In genomic region chr3:32417751-32418211, GRCm38 (mm10) we compare ENCODE assay signal across 16 mouse cellular contexts. TPM values are rescaled to one million over a fixed set of nuclear protein-coding genes. Genes with fewer than 3 reads are reported as not detected.
A peak's percentile ranks its signal among the peaks of the same experiment; 100 is the strongest.
DNase-seq lines count a peak whose midpoint lies in the region; ATAC-seq and TF ChIP-seq lines count a peak whose summit lies in the region.
"Had no signal": no experiment of that assay in that cellular context is flagged by ENCODE, and none has a peak within 500 bp of the region (broad histone marks: within the 10 kb centered on the region; RNA-seq: fewer than 3 reads in every experiment).

No protein-coding gene starts in this region.

- no peaks in the 10 kb centered on the region for H3K9me3 ChIP-seq in intestine, embryonic 14.5 days (ENCODE audit: control insufficient read depth, low read length)
- H3K9me3 ChIP-seq: midbrain, embryonic 12.5 days; neural tube, embryonic 13.5 days had no signal

- H3K9ac ChIP-seq in intestine, embryonic 14.5 days (ENCODE audit: low read length) = no peak overlapping the region
- H3K9ac ChIP-seq: midbrain, embryonic 12.5 days; neural tube, embryonic 13.5 days had no signal

- no peaks in the 10 kb centered on the region for H3K27me3 ChIP-seq in kidney, adult 2 months (replicated peaks; ENCODE audit: control insufficient read depth, insufficient read depth, low read length)
- no peaks in the 10 kb centered on the region for H3K27me3 ChIP-seq in intestine, embryonic 14.5 days (replicated peaks; ENCODE audit: control insufficient read depth, insufficient read depth, low read length)
- H3K27me3 ChIP-seq: midbrain, embryonic 12.5 days; neural tube, embryonic 13.5 days had no signal

- H3K4me1 ChIP-seq in kidney, adult 2 months (ENCODE audit: control insufficient read depth, insufficient read depth, low read length) = peaks cover 34% of the 10 kb centered on the region
- H3K4me1 ChIP-seq in intestine, embryonic 14.5 days (replicated peaks; ENCODE audit: control insufficient read depth, insufficient read depth, low read length) = peaks cover 40% of the 10 kb centered on the region

- peak; percentile 53; the same call in 1 of the 2 replicates for ATAC-seq in intestine, embryonic 14.5 days (replicated peaks; ENCODE audit: low FRiP score, low TSS enrichment, low read depth)
- ATAC-seq: hindbrain, postnatal 0 days had no signal

- H3K27ac ChIP-seq in kidney, adult 2 months (ENCODE audit: insufficient read depth, low read depth, low read length) = 0 out of 2 replicates have a peak overlapping the region, but pooled peaks have one; percentile 2
- H3K27ac ChIP-seq in intestine, embryonic 14.5 days (ENCODE audit: low read depth) = peak overlapping the region; percentile 77
- H3K27ac ChIP-seq: hindbrain, postnatal 0 days; midbrain, embryonic 12.5 days; neural tube, embryonic 13.5 days had no signal

- no peak overlapping the region for H3K4me2 ChIP-seq in intestine, embryonic 14.5 days (ENCODE audit: low read length)
- H3K4me2 ChIP-seq: midbrain, embryonic 12.5 days; neural tube, embryonic 13.5 days had no signal

- no peaks in the 10 kb centered on the region for H3K36me3 ChIP-seq in kidney, adult 2 months (ENCODE audit: control insufficient read depth, insufficient read depth, low read length)
- no peaks in the 10 kb centered on the region for H3K36me3 ChIP-seq in intestine, embryonic 14.5 days (ENCODE audit: control insufficient read depth, insufficient read depth, low read length)
- H3K36me3 ChIP-seq: midbrain, embryonic 12.5 days; neural tube, embryonic 13.5 days had no signal

- no peak overlapping the region for H3K4me3 ChIP-seq in kidney, adult 2 months (ENCODE audit: insufficient read depth, low read depth, low read length)
- H3K4me3 ChIP-seq in intestine, embryonic 14.5 days (ENCODE audit: low read depth, low read length) = no peak overlapping the region
- H3K4me3 ChIP-seq: erythroblast, embryonic 14.5 days; midbrain, embryonic 12.5 days; neural tube, embryonic 13.5 days had no signal

- TF ChIP-seq POLR2A in kidney, adult 2 months (IDR thresholded peaks at IDR 0.05; ENCODE audit: low read depth, low read length) = no peak

- DNase-seq in adrenal gland, adult (ENCODE audit: inconsistent age in 2 of 2, low spot score in 1 of 2) = peak; percentile 44 to 86
- no peak for DNase-seq in adrenal gland, adult 18-20 months (ENCODE audit: low spot score in 2 of 2)
- DNase-seq in kidney, adult 2 months = peak; percentile 25
- no peak for DNase-seq in kidney, adult 18-20 months
- peak; percentile 70 for DNase-seq in 3T3-L1 (ENCODE audit: low read depth, low spot score)
- DNase-seq in intestine, embryonic 14.5 days (ENCODE audit: low spot score) = no peak
- DNase-seq in ovary, adult 18-20 months (ENCODE audit: low spot score) = no peak
- DNase-seq in frontal cortex, postnatal 14 days (ENCODE audit: low spot score in 2 of 2) = no peak
- DNase-seq: gastrocnemius, postnatal 25 days; layer of hippocampus, postnatal 36 days; liver; thymus, adult 18-20 months had no signal

- WGBS in kidney, adult 2 months = 32% methylated on average over 5 of the region's 5 CpGs
- WGBS in intestine, embryonic 14.5 days = 33% methylated on average over 5 of the region's 5 CpGs

- no peak for TF ChIP-seq CTCF in kidney, adult 2 months (conservative IDR thresholded peaks at IDR 0.05; ENCODE audit: insufficient read depth, insufficient read length, low read depth, low read length)

RNA-seq across cellular contexts. Expression of gene Pik3ca, which starts 20.3 kb away (rescaled TPM):
- total RNA-seq in adrenal gland, adult 18-20 months (2021) = 10 to 100 TPM; 42.3 to 59.5 TPM
- polyA plus RNA-seq in kidney, adult 2 months (2012; rRNA removed) = 7.9 and 10.2 TPM in 2 replicates
- 16.7 and 19.1 TPM in 2 replicates for polyA plus RNA-seq in intestine, embryonic 14.5 days (2014; fragmentation: Nextera tagmentation; extraction: Ambion mirVana)

RNA-seq across cellular contexts. Expression of gene Zmat3, which starts 52.0 kb away (rescaled TPM):
- total RNA-seq in adrenal gland, adult 18-20 months (2021) = 10 to 100 TPM; 22.2 to 24.0 TPM
- polyA plus RNA-seq in kidney, adult 2 months (2012; rRNA removed) = 9.5 and 9.9 TPM in 2 replicates
- polyA plus RNA-seq in intestine, embryonic 14.5 days (2014; fragmentation: Nextera tagmentation; extraction: Ambion mirVana) = 5.9 and 7.7 TPM in 2 replicates

Comparison
In these comparisons a context has a peak if more than half of its experiments do, and no peak if none do; other contexts are left out.
1. DNase-seq: peak in adrenal gland, adult (2 of 2), kidney, adult 2 months (single experiment) and 3T3-L1 (single experiment); none in adrenal gland, adult 18-20 months (0 of 2), kidney, adult 18-20 months (single experiment), intestine, embryonic 14.5 days (single experiment), ovary, adult 18-20 months (single experiment) and frontal cortex, postnatal 14 days (0 of 2).